Mouse (Mus musculus) left cerebral cortex, postnatal 14 days (tissue): Measurements from ENCODE around the gene Arhgef40. TPM values are rescaled to one million over a fixed set of nuclear protein-coding genes. Genes with fewer than 3 reads are reported as not detected.

Experiments
- DNase-seq, 2 experiments: peaks; one replicate each; pipeline ENCODE4 v3.0.0; 2021 to 2022; ENCODE audit warnings: low spot score in 2 of 2, mixed read lengths in 1 of 2
- intact Hi-C: fragments of 180-260 bp; cut with DNase I; formaldehyde crosslinking; loops from one replicate; pipeline ENCODE4 v1.15.1; 2025
- total RNA-seq, 2 experiments: library from RNA; stranded (reverse); gene quantifications; 2 replicates each; pipeline ENCODE4 v1.2.3; 2021

The Arhgef40 gene
- total RNA-seq, 2 experiments from 2014 or later, result 31.9 to 35.2 TPM

DNA sequence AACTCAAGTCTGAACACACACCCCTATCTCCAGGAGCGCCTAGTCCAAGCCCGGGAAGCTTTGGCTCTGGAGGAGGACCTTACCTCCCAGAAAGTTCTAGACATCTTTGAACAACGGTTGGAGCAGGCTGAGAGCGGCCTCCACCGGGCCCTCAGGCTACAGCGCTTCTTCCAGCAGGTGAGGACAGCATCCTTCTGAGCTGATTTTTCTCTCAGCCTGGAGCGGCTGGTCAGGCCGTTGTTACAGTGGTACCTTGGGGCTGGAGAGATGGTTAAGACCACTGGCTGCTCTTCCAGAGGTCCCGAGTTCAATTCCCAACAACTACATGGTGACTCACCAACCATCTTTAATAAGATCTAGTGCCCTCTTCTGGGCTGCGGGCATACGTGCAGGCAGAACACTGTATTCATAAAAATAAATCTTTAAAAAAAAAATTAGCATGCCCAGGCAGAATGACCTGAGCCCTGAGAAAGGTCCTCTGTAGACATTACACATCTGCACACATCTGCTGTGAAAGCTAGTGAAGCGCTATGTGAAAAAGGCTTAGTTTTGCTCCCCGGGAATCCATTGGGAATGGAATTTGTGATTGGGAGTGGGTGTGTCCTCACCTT lies 11.8 kb downstream of the Arhgef40 start:
- intact Hi-C loops, result no loop called here
- DNase-seq, result peak in 1 of 2 experiments; percentile 2

DNA sequence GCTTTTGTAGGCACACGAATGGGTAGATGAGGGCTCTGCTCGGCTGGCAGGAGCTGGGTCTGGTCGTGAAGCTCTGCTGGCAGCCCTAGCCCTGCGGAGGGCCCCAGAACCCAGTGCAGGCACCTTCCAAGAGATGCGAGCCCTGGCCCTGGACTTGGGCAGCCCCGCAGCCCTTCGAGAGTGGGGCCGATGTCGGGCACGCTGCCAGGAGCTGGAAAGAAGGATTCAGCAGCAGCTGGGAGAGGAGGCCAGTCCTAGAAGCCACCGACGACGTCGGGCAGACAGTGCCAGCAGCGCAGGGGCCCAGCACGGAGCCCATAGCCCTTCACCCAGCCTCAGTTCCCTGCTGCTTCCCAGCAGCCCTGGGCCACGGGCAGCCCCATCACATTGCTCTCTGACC lies 12.3 kb downstream of the Arhgef40 start:
- DNase-seq, result peak in 1 of 2 experiments; percentile 15

GRCm38 (mm10) chr14:51997483-51997882 lies 13.0 kb downstream of the Arhgef40 start:
- DNase-seq, result no peak
- intact Hi-C loops, result no loop called here

More for the DNA sequence above, 12.3 kb downstream of the Arhgef40 start:
- intact Hi-C loops, result no loop called here

- intact Hi-C loops, result no loop called here
- DNase-seq, result peak; percentile 82 to 96
Measured at GRCm38 (mm10) chr14:52003981-52004495, 19.5 kb downstream of the Arhgef40 start.

GRCm38 (mm10) chr14:52005141-52005540 lies 20.6 kb downstream of the Arhgef40 start:
- intact Hi-C loops, result loop anchor here (5.0 kb wide), 1 partner anchor 103 kb away; no protein-coding TSS in a partner anchor
- DNase-seq, result no peak

DNA sequence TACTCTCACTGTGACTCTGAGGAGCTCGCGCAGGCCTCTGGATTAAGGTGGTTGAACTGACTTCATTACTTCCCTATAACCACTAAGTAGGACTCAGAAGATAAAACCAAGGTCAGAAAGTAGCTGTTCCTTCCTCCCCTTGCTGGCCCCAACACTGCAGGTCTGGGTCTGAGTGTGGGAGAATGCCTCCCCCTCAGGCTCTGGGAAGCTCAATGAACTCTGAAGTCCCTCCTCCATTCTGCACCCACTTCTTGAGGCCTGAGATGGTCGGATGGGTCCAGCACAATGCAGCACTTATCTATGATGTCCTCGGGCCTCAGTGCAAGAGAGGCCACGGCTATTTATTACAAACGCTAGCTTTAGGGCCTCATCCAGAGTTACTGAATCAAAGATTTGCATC lies 21.1 kb downstream of the Arhgef40 start:
- DNase-seq, result no peak
- intact Hi-C loops, result loop anchor here (5.0 kb wide), 1 partner anchor 103 kb away; no protein-coding TSS in a partner anchor

GRCm38 (mm10) chr14:52006241-52006640 lies 21.7 kb downstream of the Arhgef40 start:
- intact Hi-C loops, result loop anchor here (5.0 kb wide), 1 partner anchor 104 kb away; no protein-coding TSS in a partner anchor
- DNase-seq, result no peak

- intact Hi-C loops, result loop anchor here (5.0 kb wide), 1 partner anchor 104 kb away; no protein-coding TSS in a partner anchor
- no peak for DNase-seq
Measured at GRCm38 (mm10) chr14:52006771-52007170, 22.3 kb downstream of the Arhgef40 start.

GRCm38 (mm10) chr14:52008321-52009203 lies 24.0 kb downstream of the Arhgef40 start:
- peak; percentile 91 to 94 for DNase-seq
- intact Hi-C loops, result loop anchor here (5.0 kb wide), 1 partner anchor 106 kb away; no protein-coding TSS in a partner anchor

- DNase-seq, result no peak
- intact Hi-C loops, result loop anchor here (5.0 kb wide), 1 partner anchor 107 kb away; no protein-coding TSS in a partner anchor
Measured at GRCm38 (mm10) chr14:52009361-52009760, 24.8 kb downstream of the Arhgef40 start.

- intact Hi-C loops, result loop anchor here (5.0 kb wide), 1 partner anchor 108 kb away; no protein-coding TSS in a partner anchor
- DNase-seq, result no peak
Measured at GRCm38 (mm10) chr14:52009841-52010240, 25.3 kb downstream of the Arhgef40 start.

DNA sequence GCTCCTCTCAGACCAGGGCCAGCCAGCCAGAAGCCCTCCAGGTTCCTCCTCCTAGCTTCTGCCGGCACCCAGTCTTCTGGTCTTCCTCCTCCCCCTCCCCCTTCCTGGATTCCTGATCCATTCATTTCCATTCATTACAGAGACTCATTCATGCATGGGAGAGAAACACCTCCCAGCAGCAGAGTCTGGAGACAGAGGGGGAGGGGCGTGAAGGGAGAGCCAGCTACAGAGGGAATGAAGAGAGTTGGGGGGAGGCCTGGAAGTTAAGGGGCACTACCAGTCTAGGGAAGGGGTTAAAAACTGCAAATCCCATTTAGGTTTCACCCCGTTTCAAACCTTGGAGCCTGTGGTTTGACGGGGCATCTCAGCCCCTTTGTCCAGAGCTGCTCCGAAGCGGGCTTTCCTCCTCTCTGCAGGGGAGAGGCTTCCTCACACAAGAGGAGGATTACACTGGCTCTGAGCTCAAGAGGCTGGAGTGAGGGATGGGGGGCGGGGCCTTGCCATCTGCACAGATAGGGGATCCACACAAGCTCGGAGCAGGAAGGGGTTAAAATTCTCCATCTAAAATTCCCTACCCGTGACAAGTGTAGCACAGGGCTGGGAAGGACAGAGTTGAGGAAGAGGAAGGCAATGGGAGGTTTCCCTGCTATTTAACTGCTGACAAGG lies 26.1 kb downstream of the Arhgef40 start:
- DNase-seq, result peak; percentile 68 to 81
- intact Hi-C loops, result no loop called here

GRCm38 (mm10) chr14:52011683-52012082 lies 27.2 kb downstream of the Arhgef40 start:
- intact Hi-C loops, result no loop called here
- DNase-seq, result no peak

GRCm38 (mm10) chr14:52012085-52012484 lies 27.6 kb downstream of the Arhgef40 start:
- peak; percentile 79 to 89 for DNase-seq
- intact Hi-C loops, result no loop called here

DNA sequence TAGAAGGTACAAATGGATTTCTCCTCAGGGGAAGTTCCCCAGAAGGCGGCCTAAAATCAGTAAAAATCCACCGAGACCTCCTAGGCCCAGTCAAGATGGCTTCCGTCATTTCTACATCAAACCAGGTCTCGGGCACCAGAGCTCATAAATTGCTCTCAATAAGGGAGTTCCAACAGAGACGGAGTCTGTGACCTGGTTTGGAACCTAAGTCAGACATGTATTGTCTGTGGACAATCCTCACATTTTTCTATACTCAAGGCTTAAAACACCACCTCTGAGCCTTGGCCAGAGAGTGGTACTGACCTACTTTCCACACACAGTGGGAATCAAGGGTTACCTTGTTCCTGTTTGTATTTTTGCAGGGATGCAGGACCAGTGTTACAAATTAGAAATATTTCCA lies 28.0 kb downstream of the Arhgef40 start:
- no peak for DNase-seq
- intact Hi-C loops, result no loop called here

DNA sequence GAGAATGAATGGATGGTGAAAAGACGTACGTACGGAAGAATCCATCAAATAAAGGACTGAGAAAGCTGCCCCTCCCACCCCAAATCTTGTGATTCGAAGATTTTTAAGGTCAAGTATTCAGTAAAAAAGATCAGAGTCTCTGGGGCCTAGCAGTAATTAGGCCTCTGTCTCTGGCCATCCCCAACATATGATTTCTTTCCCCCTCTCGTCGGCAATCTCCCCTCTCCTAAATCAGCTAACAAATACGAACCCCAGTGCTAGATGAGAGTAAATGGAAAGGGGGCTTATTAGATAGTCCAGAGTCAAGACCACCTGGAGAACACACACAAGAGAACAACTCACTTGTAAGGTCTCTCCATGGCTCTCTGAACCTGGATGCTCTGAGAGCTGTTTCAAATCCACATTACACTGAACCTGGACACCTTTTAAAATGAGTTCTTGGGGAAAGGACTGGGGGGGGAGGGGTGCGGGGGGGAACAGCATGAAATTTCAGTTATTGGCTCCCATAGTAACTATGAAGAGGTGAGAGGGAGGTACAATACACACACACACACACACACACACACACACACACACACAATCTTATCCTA lies 28.6 kb downstream of the Arhgef40 start:
- intact Hi-C loops, result no loop called here
- no peak for DNase-seq

DNA sequence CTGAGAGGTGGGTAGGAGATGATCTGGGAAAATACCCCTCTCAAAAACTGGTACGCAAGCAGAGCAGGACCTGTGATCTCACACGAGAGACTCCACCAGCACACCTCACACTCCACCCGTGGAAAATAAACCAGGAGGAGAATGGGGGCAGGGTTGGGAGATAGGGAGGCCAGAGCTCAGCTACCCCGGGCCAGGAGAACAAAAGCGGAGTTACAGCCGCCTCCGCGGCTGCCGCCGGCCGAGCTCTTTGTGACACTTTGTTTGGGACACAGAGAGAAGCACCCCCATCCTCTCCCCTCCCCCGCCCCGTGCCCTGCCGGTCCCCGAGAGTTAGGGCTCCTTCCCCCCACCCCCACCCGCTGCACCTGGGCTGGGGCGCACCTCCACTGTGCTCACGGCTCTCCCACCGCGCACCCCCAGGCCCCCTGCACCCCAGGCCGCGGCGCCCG lies 29.3 kb downstream of the Arhgef40 start:
- DNase-seq, result no peak
- intact Hi-C loops, result no loop called here

DNA sequence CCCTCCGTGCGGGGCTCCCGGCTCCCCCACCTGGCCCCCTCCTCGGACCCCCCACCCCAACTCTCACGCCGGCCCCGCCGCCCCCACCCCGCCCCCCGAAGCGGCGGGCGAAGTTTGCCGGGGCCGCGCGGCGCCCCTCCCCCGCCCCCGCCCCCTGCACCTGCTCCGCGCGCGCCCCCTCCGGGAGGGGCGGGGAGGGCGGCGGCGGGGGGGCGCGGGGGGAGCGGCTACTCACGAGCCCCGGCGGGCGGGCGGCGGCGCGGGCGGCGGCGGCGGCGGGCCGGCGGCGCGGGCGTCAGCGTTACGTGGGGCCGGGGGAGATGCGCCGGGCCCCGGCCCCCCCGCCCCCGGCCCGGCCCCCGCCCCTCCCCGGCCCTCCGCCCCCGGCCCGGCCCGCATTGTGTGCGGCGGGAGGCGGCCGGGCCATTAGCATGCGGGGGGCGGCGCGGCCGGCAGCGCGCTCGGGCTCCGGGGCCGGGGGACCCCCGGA lies 29.8 kb downstream of the Arhgef40 start:
- DNase-seq, result no peak
- intact Hi-C loops, result no loop called here

DNA sequence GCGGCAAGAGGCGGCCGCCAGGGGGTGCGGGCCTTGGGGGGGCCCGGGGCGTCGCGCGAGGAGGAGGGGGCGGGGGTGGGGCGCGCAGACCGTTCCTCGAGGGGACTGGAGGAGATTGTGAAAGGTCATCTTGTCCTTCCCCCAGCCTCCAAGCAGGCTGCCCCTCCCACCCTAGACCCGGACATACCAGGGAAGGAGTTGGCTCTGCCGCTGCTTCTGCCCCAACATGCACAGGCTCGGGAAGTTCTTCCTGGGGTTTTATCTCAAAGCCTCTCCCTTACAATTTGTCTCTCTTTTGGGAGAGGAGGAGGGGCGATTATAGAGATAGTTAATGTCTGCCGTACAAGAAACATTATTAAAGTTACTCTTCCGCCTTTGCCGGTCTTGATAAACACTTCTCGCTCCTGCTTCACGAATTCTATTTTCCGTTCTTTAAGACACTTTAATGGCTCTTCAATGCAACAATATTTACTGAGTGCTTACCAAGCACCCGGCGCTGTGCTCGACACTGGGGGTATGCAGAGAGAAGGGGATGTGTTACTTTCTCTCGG lies 30.3 kb downstream of the Arhgef40 start:
- no peak for DNase-seq
- intact Hi-C loops, result no loop called here
